Mouse (Mus musculus) G1E (cell line): Measurements from ENCODE around the gene Slc13a2.

Experiments used
- CTCF ChIP-seq: IDR thresholded peaks from 2 replicates; pipeline ENCODE4 v1.5.1; 2012; ENCODE audit warnings: low read depth, low read length, inconsistent platforms, mixed read lengths
- GATA1 ChIP-seq: IDR thresholded peaks from 2 replicates; pipeline ENCODE4 v1.6.1; 2012; ENCODE audit warnings: borderline replicate concordance, low read length, inconsistent platforms, mixed read lengths
- POLR2AphosphoS5 ChIP-seq: IDR thresholded peaks from 2 replicates; pipeline ENCODE4 v1.6.1; 2012; ENCODE audit warnings: low read depth, low read length, inconsistent platforms; ENCODE audit not compliant: insufficient replicate concordance
- TAL1 ChIP-seq: conservative IDR thresholded peaks from 2 replicates; pipeline ENCODE4 v1.6.1; 2012; ENCODE audit warnings: low read depth, low read length, inconsistent platforms, mixed read lengths

DNA sequence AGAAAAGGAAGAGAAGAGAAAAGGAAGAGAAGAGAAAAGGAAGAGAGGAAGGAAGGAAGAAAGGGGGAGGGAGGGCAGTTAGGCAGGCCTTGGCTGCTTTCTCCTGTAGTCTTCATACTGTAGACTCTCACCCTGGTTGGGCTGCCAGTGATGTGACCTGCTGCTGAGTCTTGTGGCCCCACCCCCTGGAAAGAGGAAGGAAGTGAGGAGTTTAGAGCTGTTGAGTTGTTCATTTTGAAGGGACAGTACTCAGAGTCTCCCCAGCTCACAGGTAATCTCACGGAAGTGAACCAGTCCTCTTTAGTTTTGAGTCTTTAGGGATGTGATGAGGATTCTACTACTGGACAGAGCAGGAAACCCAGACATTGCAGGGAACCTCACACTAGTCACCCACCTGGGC is 68.9 kb downstream of the Slc13a2 start:
- no peak for TF ChIP-seq CTCF
- no peak for TF ChIP-seq GATA1
- TF ChIP-seq POLR2AphosphoS5: no peak
- TF ChIP-seq TAL1: no peak
